Mouse (Mus musculus) thymus, adult 2 months (tissue): ENCODE measurements at regions not wholly inside any gene's neighbourhood (a gene's known extent, or its start where the extent isn't known, plus 50 kb on each side); places are given as distances from the start of the nearest gene placed in this dataset.

ENCODE experiments used
- CTCF ChIP-seq: fragments of 200-500 bp; IDR thresholded peaks from 2 replicates; pipeline ENCODE4 v1.5.1; 2012; ENCODE audit warnings: mild to moderate bottlenecking, control low read depth, low read length, moderate library complexity, borderline replicate concordance; ENCODE audit not compliant: control insufficient read depth, poor library complexity, insufficient read depth; ENCODE audit errors: extremely low read depth
- POLR2A ChIP-seq: fragments of 200-500 bp; IDR thresholded peaks from 2 replicates; pipeline ENCODE4 v1.6.1; 2012; ENCODE audit warnings: mild to moderate bottlenecking, low read length, control low read depth, moderate library complexity; ENCODE audit not compliant: control insufficient read depth, poor library complexity, insufficient read depth; ENCODE audit errors: extremely low read depth

DNA sequence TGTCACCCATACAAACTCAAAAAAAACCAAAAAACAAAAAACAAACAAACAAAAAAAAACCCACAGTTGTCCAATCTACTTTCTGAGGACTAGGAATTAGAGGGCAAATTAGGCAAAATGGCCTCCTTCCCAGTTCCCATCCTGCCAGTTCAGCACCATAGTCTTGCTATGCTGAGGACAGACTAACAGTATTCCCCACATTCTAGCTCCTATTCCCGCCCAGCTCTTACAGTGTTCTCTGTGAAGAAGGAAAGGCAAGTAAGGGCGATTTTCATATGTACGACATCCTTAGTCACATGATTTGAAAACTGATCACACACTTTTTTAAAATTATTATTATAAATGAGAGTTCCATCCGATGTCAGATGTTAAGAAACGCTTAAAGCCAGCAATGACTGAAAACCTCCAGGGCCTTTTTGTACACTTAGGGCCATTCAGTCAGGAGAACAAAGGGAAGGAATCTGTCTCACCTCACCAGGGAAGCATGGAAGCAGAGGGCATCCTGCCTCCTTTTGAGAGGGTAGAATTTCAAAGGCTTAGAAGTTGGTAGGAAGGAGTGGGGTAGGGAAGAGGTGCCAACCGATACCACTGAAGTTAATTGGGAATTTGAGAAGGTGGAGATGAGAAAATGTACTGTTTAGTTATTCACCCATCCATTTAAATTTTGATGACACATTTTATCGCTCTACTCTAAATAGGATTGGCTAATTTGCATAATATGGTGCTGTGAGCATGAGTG, 70.1 kb upstream of the Lrig3 start:
- TF ChIP-seq CTCF: no peak
- no peak for TF ChIP-seq POLR2A
